Mouse (Mus musculus) cerebellum, adult 2 months (tissue): Measurements from ENCODE around the gene Plcb4.

Experiments
- CTCF ChIP-seq: fragments of 200-500 bp; IDR thresholded peaks from 2 replicates; pipeline ENCODE4 v1.5.1; 2011; ENCODE audit warnings: low read depth, mild to moderate bottlenecking, control low read depth, low read length, moderate library complexity, borderline replicate concordance; ENCODE audit not compliant: insufficient read depth
- POLR2A ChIP-seq: fragments of 200-500 bp; IDR thresholded peaks from 2 replicates; pipeline ENCODE4 v1.6.1; 2011; ENCODE audit warnings: low read length, control low read depth, borderline replicate concordance; ENCODE audit not compliant: insufficient read depth

GRCm38 (mm10) chr2:135677601-135678000 is 18.8 kb downstream of the Plcb4 start:
- TF ChIP-seq CTCF (no peak), POLR2A (no peak)
